In genomic region chr8:108903550-108903949, GRCm38 (mm10) we compare ENCODE assay signal across 17 mouse cellular contexts.
DNase-seq lines count a peak whose midpoint lies in the region; ATAC-seq and TF ChIP-seq lines count a peak whose summit lies in the region.
"Had no signal": no experiment of that assay in that cellular context is flagged by ENCODE, and none has a peak within 500 bp of the region (broad histone marks: within the 10 kb centered on the region; RNA-seq: fewer than 3 reads in every experiment).

No protein-coding gene starts in this region.

- 0 out of 2 replicates have a peak, but pooled peaks cover 5% of the 10 kb centered on the region for H3K27me3 ChIP-seq in hindbrain, embryonic 10.5 days (ENCODE audit: insufficient read depth, poor library complexity, severe bottlenecking)
- no peaks in the 10 kb centered on the region; the same call in 1 of the 2 replicates for H3K27me3 ChIP-seq in hindbrain, embryonic 16.5 days (replicated peaks; ENCODE audit: control insufficient read depth, insufficient read depth, low read length)
- no peaks in the 10 kb centered on the region for H3K27me3 ChIP-seq in stomach, embryonic 14.5 days (ENCODE audit: control insufficient read depth, insufficient read depth, low read length)
- no peaks in the 10 kb centered on the region for H3K27me3 ChIP-seq in stomach, postnatal 0 days (ENCODE audit: control insufficient read depth, insufficient read depth, low read length)
- no peaks in the 10 kb centered on the region for H3K27me3 ChIP-seq in limb, embryonic 10.5 days (ENCODE audit: low read depth, poor library complexity, severe bottlenecking)
- H3K27me3 ChIP-seq in neural tube, embryonic 15.5 days (replicated peaks) = no peaks in the 10 kb centered on the region; the same call in 1 of the 2 replicates
- H3K27me3 ChIP-seq: embryonic facial prominence, embryonic 12.5 days; intestine, embryonic 15.5 days; Patski had no signal

- H3K9ac ChIP-seq in hindbrain, embryonic 16.5 days (ENCODE audit: low read depth, low read length) = no peak overlapping the region
- no peak overlapping the region for H3K9ac ChIP-seq in stomach, embryonic 14.5 days (replicated peaks; ENCODE audit: low read depth, low read length)
- H3K9ac ChIP-seq in stomach, postnatal 0 days (ENCODE audit: low read length) = no peak overlapping the region
- H3K9ac ChIP-seq in neural tube, embryonic 15.5 days (replicated peaks) = no peak overlapping the region
- H3K9ac ChIP-seq: embryonic facial prominence, embryonic 12.5 days; intestine, embryonic 15.5 days had no signal

- no peak for ATAC-seq in hindbrain, embryonic 16.5 days
- no peak for ATAC-seq in stomach, embryonic 14.5 days (ENCODE audit: insufficient number of reproducible peaks, insufficient read depth, low FRiP score, low read depth)
- no peak for ATAC-seq in stomach, postnatal 0 days (ENCODE audit: low FRiP score, low TSS enrichment)
- no peak for ATAC-seq in neural tube, embryonic 15.5 days (ENCODE audit: low FRiP score)
- ATAC-seq: intestine, embryonic 15.5 days; Patski had no signal

- H3K9me3 ChIP-seq in hindbrain, embryonic 10.5 days = no peaks in the 10 kb centered on the region
- H3K9me3 ChIP-seq in hindbrain, embryonic 16.5 days (ENCODE audit: control insufficient read depth, low read length) = no peaks in the 10 kb centered on the region
- H3K9me3 ChIP-seq in stomach, embryonic 14.5 days (ENCODE audit: control insufficient read depth, low read depth, low read length) = no peaks in the 10 kb centered on the region
- no peaks in the 10 kb centered on the region for H3K9me3 ChIP-seq in stomach, postnatal 0 days (ENCODE audit: control insufficient read depth, low read length)
- H3K9me3 ChIP-seq in limb, embryonic 10.5 days (replicated peaks) = no peaks in the 10 kb centered on the region
- H3K9me3 ChIP-seq in neural tube, embryonic 15.5 days (replicated peaks) = no peaks in the 10 kb centered on the region
- H3K9me3 ChIP-seq: embryonic facial prominence, embryonic 12.5 days; intestine, embryonic 15.5 days had no signal

- 0 out of 2 replicates have a peak overlapping the region, but pooled peaks have one; percentile 12 for H3K27ac ChIP-seq in hindbrain, embryonic 10.5 days
- H3K27ac ChIP-seq in hindbrain, embryonic 16.5 days (ENCODE audit: low read depth, low read length) = no peak overlapping the region
- H3K27ac ChIP-seq in stomach, embryonic 14.5 days (ENCODE audit: low read length) = peak overlapping the region; percentile 52; the same call in 1 of the 2 replicates
- H3K27ac ChIP-seq in stomach, postnatal 0 days (replicated peaks) = no peak overlapping the region
- peak overlapping the region; percentile 53 for H3K27ac ChIP-seq in limb, embryonic 10.5 days
- H3K27ac ChIP-seq in neural tube, embryonic 15.5 days (replicated peaks) = peak overlapping the region; percentile 41
- H3K27ac ChIP-seq: heart, adult 2 months had no signal

- H3K4me2 ChIP-seq in hindbrain, embryonic 16.5 days (ENCODE audit: low read length) = no peak overlapping the region
- no peak overlapping the region for H3K4me2 ChIP-seq in stomach, embryonic 14.5 days (replicated peaks; ENCODE audit: low read depth, low read length)
- H3K4me2 ChIP-seq in stomach, postnatal 0 days (replicated peaks; ENCODE audit: low read depth) = no peak overlapping the region
- H3K4me2 ChIP-seq in neural tube, embryonic 15.5 days = no peak overlapping the region
- H3K4me2 ChIP-seq: embryonic facial prominence, embryonic 12.5 days; intestine, embryonic 15.5 days had no signal

- 0 out of 2 replicates have a peak, but pooled peaks cover 3% of the 10 kb centered on the region for H3K36me3 ChIP-seq in hindbrain, embryonic 10.5 days
- no peaks in the 10 kb centered on the region for H3K36me3 ChIP-seq in hindbrain, embryonic 16.5 days (ENCODE audit: control insufficient read depth, insufficient read depth, low read length)
- H3K36me3 ChIP-seq in stomach, embryonic 14.5 days (ENCODE audit: control insufficient read depth, insufficient read depth, low read length) = no peaks in the 10 kb centered on the region
- no peaks in the 10 kb centered on the region for H3K36me3 ChIP-seq in stomach, postnatal 0 days (ENCODE audit: control insufficient read depth, insufficient read depth, low read length)
- H3K36me3 ChIP-seq in limb, embryonic 10.5 days = peaks cover 28% of the 10 kb centered on the region
- no peaks in the 10 kb centered on the region for H3K36me3 ChIP-seq in neural tube, embryonic 15.5 days
- H3K36me3 ChIP-seq: embryonic facial prominence, embryonic 12.5 days; intestine, embryonic 15.5 days had no signal

- TF ChIP-seq CTCF in stomach, postnatal 0 days (IDR thresholded peaks at IDR 0.05; ENCODE audit: low read depth) = no peak

- H3K4me1 ChIP-seq in hindbrain, embryonic 10.5 days (replicated peaks) = peaks cover 100% of the 10 kb centered on the region
- H3K4me1 ChIP-seq in hindbrain, embryonic 16.5 days (ENCODE audit: control insufficient read depth, insufficient read depth, low read depth, low read length) = peaks cover 18% of the 10 kb centered on the region
- H3K4me1 ChIP-seq in stomach, embryonic 14.5 days (ENCODE audit: control insufficient read depth, insufficient read depth, low read length) = peaks cover 65% of the 10 kb centered on the region
- peaks cover 3% of the 10 kb centered on the region for H3K4me1 ChIP-seq in stomach, postnatal 0 days (replicated peaks; ENCODE audit: control insufficient read depth, insufficient read depth)
- H3K4me1 ChIP-seq in limb, embryonic 10.5 days = peaks cover 76% of the 10 kb centered on the region
- peaks cover 72% of the 10 kb centered on the region for H3K4me1 ChIP-seq in neural tube, embryonic 15.5 days
- H3K4me1 ChIP-seq: megakaryocyte, embryonic 14.5 days had no signal

- H3K4me3 ChIP-seq in hindbrain, embryonic 10.5 days = no peak overlapping the region
- H3K4me3 ChIP-seq in hindbrain, embryonic 16.5 days (ENCODE audit: low read length) = no peak overlapping the region
- H3K4me3 ChIP-seq in stomach, embryonic 14.5 days (ENCODE audit: low read depth, low read length) = no peak overlapping the region
- no peak overlapping the region for H3K4me3 ChIP-seq in stomach, postnatal 0 days (ENCODE audit: low read depth, low read length)
- H3K4me3 ChIP-seq in limb, embryonic 10.5 days = no peak overlapping the region
- H3K4me3 ChIP-seq in neural tube, embryonic 15.5 days (replicated peaks) = no peak overlapping the region
- H3K4me3 ChIP-seq: embryonic facial prominence, embryonic 12.5 days; heart, adult 2 months; intestine, embryonic 15.5 days; megakaryocyte, embryonic 14.5 days had no signal

- no peak for TF ChIP-seq EP300 in stomach, postnatal 0 days (optimal IDR thresholded peaks at IDR 0.05)

- DNase-seq in hindbrain, embryonic 10.5 days (ENCODE audit: low spot score) = no peak
- DNase-seq in stomach, postnatal 0 days (ENCODE audit: low spot score) = no peak
- no peak for DNase-seq in limb, embryonic 10.5 days (ENCODE audit: low spot score)
- DNase-seq in kidney, postnatal 4 days = no peak
- DNase-seq: adrenal gland, postnatal 25 days; cerebellum, adult 8-10 months; gastrocnemius, postnatal 14 days; heart, adult 2 months; heart, postnatal 10 days; lung, postnatal 10 days had no signal

- WGBS in hindbrain, embryonic 10.5 days = 62% methylated on average over 15 of the region's 15 CpGs
- 67% methylated on average over 15 of the region's 15 CpGs for WGBS in hindbrain, embryonic 16.5 days
- WGBS in stomach, embryonic 14.5 days = 35% methylated on average over 15 of the region's 15 CpGs
- WGBS in stomach, postnatal 0 days = 48% methylated on average over 15 of the region's 15 CpGs
- 90% methylated on average over 15 of the region's 15 CpGs for WGBS in limb, embryonic 10.5 days
- 71% methylated on average over 15 of the region's 15 CpGs for WGBS in neural tube, embryonic 15.5 days

Comparison
In these comparisons a context has a peak if more than half of its experiments do, and no peak if none do; other contexts are left out.
1. H3K27ac ChIP-seq: peak in hindbrain, embryonic 10.5 days (single experiment), stomach, embryonic 14.5 days (single experiment), limb, embryonic 10.5 days (single experiment) and neural tube, embryonic 15.5 days (single experiment); none in hindbrain, embryonic 16.5 days (single experiment) and stomach, postnatal 0 days (single experiment).